Mouse (Mus musculus) MEL-GATA-1-ER (cell line): ENCODE results near the gene Tmem230.

ENCODE experiments used
- DNase-seq: peaks from one replicate; pipeline ENCODE4 v3.0.0-alpha.2; 2012; ENCODE audit warnings: low read depth; ENCODE audit errors: extremely low read depth

Tmem230 gene

DNA sequence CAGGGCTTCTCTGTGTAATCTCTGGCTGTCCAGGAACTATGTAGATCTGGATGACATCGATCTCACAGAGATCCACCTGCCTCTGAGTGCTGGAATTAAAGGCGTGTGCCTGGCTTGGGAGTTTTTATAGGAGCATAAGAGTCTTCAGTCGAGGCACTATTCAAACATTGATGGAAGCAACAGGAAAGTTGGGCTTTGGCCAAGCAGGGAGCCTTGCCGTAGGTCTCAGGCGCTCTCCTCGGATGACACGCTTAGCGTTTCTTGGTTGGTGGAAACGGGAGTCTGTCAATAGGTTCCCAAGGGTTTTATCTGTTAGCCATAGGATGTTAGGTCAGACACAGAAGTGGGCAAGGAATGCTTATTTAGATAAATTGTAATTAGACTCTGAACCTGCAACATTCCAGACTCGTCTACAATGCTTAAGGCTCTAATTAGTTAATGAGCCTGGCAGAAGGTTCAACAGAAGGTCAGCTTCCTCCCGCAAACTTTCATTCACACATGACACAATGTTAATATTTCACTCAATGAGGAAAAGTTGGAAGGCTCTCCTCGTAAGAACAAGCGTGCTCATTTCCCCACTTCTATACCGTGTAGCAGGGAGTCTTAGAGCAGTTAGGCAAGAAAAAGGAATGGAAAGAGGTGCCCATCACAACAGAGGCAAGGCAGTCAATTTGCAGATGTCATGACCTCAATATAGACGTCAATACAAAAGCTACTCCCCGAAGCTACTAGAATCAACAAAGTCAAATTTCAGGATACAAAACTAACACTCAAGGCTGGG, 13.4 kb downstream of the Tmem230 start:
- no peak for DNase-seq

DNA sequence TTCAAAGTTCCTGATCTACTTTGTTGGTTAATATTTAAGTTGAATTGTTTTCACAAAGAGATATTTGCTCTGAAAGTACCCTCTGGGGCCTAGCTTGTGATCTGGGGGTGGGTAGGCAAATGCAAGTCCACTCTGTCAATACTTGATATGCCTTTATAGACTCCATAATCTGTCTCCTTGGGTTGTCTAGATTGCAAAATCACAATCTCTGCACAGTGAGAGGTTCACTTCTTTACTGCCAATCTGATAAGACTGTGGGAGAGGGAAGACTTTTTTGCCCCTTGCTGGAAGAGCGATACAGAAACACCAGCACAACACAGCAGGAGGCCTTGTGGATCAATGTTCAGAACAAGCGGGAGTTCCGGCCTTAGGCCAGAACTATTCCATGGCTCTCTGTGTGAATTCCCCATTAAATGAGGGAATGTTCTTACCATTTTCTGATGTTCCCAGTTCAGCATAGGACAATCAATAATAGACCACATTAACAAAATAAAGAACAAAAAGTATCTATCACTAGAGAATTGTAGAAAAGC, 15.1 kb downstream of the Tmem230 start:
- no peak for DNase-seq

- DNase-seq = no peak
Measured at GRCm38 (mm10) chr2:132224359-132224758, 23.2 kb downstream of the Tmem230 start.

- DNase-seq = no peak
Measured at GRCm38 (mm10) chr2:132221611-132222073, 26.0 kb downstream of the Tmem230 start.

GRCm38 (mm10) chr2:132211995-132212656, 35.5 kb downstream of the Tmem230 start:
- DNase-seq = no peak

GRCm38 (mm10) chr2:132210806-132211312, 36.7 kb downstream of the Tmem230 start:
- no peak for DNase-seq

- no peak for DNase-seq
Measured at GRCm38 (mm10) chr2:132208246-132208881, 39.2 kb downstream of the Tmem230 start.

DNA sequence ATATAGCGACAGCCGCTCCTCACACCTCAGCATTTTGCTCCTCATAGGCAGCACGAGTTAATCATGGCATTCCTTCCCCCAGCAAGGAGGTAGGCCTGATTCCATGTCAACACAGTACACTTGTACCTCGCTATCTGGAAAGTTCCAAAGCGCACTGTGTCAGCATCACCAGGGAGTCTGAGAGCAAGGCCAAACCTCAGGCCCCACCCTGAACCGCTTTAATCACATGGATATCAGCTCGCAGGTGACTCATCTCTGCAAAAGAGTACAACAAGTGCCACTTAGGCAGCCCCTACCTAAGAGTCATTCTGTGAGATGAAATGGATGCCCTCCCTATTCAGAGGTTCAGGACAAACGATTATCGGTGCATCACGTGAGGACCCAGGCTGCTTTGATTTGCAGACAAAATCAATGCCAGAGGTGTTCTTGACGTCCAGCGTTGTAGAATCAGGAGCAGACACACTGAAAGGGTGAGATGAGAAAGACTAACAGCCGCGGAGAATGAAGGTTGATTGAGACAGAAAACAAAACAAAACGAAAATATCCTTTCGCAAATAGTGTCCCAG, 41.2 kb downstream of the Tmem230 start:
- no peak for DNase-seq

DNA sequence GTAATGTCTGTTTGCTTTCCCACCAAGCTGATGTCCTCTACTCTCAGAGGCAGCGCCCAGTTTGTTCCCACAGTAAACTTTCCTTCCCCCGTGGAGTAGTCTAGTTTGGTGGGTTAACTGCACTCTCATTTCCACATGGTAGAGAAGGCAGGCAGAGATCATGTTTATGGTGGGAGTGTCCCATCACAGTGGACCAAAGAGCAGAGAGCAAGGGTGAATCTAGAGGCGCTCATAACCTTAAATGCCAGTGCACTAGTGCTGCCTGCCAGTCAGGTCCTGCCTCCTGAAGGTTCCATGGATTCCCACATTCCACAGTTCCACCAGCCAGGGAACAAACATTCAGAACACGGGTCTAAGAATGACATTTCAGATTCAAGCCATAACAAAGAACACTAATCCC, 42.1 kb downstream of the Tmem230 start:
- DNase-seq = no peak

DNA sequence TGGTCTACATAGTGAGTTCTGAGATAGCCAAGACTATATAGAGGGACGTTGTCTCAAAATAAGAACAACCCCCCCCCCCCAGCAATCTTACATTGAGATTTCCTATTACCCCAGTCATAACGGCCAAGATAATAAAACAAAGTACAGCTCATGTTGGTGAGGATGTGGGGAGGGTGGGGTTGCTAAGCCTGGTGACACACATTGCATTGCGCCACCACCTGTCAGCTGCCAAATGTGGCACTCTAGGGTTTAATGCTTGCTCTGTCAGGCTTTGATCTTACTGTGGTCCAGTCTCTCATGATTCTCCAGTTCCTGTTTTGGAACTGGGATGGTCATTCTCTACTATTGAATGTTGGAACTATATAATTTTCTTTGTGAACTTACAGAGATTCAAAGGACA, 43.8 kb downstream of the Tmem230 start:
- DNase-seq = no peak

DNA sequence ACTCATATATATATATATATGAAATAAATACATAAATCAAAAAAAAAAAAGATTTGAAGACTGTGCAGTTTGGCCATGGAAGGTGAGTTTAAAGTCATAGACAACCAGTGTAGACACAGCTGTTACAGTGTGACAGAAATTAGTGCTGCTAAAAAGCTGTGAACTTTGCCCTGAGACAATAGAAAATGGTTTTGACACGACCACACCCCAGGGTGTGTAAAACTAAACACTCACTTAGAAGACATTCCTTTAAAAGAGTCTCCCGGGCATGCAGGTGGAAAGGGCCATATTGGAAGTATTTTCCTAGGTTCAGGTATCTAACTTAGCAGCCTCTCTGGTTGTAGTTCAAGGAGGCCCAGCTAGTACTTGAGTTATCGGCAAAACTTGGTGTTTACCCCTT, 44.4 kb downstream of the Tmem230 start:
- no peak for DNase-seq

DNA sequence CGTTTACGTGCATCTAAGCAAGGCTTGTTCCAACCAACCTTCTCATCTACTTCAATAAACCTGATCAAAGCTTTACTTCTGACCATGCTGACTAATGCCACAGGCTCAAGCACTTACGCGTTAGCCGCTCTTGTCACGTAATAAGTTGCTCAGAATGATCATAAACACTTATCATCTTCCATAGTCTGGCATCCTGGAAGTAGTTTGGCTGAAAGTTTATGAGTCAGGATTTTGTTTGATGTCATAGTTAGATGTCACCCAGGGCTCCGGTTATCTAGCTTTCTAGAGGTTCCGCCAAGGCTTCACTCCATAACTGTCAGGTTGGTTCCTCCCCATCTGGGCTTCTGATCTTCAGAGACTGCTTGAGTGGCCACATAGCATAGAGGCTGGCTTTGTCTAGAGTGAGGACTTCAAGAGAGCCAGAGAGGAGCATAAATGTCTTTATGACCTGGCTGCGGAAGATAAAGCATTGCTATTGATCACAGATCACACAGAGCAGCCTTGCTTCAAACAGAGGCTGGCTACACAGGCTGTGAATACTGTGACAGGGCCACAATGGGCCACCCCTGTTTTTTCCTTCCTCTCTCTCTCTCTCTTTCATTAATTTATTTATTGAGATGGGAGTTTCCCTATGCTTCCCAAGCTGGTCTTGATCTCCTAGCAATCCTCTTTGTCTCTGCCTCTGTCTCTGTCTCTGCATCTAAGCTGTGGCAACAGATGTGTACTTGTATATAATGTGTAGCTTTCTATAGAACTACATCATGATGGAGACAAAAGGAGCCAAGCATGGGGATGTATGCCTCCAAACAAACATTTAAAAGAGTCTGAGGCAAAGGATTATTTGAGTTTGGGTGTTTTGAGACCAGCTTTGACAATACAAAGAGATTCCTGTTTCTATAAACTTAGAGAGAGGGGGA, 49.3 kb downstream of the Tmem230 start:
- no peak for DNase-seq

DNA sequence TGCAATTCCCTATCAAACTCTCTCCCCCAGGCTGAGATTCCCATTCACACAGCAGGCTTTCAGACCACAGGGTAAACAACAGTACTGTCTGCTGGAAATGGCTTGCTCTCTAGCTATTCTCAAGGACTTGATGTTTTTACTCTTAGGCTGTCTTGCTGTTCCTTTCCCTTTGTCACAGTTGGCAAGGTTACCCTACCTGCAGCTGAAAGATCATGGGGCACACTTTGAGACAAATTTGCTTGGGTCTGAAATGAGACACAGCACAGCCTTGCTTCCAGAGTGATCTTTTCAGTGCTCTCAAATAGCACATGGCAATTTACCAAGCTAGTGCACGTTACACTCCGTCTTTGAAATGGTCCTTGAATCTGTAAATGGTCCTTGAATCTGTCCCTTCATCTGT, 52.0 kb downstream of the Tmem230 start:
- no peak for DNase-seq

DNA sequence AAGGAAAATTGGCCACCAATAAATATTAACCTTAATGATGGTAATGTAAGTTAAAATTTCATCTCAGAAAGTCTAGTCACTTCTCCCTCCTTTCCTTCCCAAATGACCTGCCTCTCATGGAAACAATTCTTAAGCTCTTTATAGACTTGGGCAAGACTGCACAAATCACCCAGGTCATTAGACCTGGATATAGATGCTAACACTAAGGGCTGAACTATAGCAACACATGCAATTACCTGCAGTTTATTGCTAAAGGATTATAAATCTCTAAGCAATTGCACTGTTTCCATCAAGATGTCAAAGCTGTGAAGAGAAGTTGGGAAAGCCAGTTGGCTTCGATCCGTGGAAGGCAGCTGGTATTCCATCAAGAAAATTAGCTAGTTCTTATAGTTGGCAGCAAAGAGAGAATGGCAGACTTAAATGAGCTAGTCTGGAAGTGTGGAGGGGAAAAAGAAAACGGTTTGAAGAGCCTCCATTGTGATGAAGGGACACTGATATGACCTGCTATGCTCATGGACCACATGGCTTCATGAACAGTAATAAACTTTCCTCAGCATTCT, 56.9 kb downstream of the Tmem230 start:
- no peak for DNase-seq
